Mouse (Mus musculus) embryonic facial prominence, embryonic 11.5 days (tissue): ENCODE results near the gene Wasf2. TPM values are rescaled to one million over a fixed set of nuclear protein-coding genes. Genes with fewer than 3 reads are reported as not detected.

ENCODE experiments used
- ATAC-seq: fragments of 200-750 bp; cut with Nextera tagmentation; replicated peaks from 2 replicates; pipeline ENCODE4 v1.8.0; 2017; ENCODE audit warnings: low read depth; ENCODE audit not compliant: insufficient number of reproducible peaks, low FRiP score, low TSS enrichment
- DNase-seq: peaks from one replicate; pipeline ENCODE4 v3.0.0-alpha.2; 2015; ENCODE audit warnings: low spot score
- H3K27ac ChIP-seq: fragments of 300-500 bp; sonication (generic); replicated peaks from 2 replicates; pipeline ENCODE4 v1.5.1; 2014; ENCODE audit warnings: mild to moderate bottlenecking, low read depth, low read length, control low read depth
- H3K27me3 ChIP-seq: fragments of 300-500 bp; sonication (generic); 2 replicates; pipeline ENCODE4 v1.6.1; 2014; ENCODE audit warnings: mild to moderate bottlenecking, low read length, moderate library complexity, mixed read lengths; ENCODE audit not compliant: control insufficient read depth, insufficient read depth
- H3K36me3 ChIP-seq: fragments of 300-500 bp; sonication (generic); replicated peaks from 2 replicates; pipeline ENCODE4 v1.6.1; 2014; ENCODE audit warnings: low read depth, mild to moderate bottlenecking, low read length, moderate library complexity, mixed read lengths; ENCODE audit not compliant: control insufficient read depth, insufficient read depth
- H3K4me1 ChIP-seq: fragments of 300-500 bp; sonication (generic); 2 replicates; pipeline ENCODE4 v1.6.1; 2014; ENCODE audit warnings: low read length, mixed read lengths; ENCODE audit not compliant: control insufficient read depth, insufficient read depth
- H3K4me2 ChIP-seq: fragments of 300-500 bp; sonication (generic); 2 replicates; pipeline ENCODE4 v1.6.1; 2014; ENCODE audit warnings: low read depth, mild to moderate bottlenecking, control low read depth, low read length, moderate library complexity
- H3K4me3 ChIP-seq: fragments of 300-500 bp; sonication (generic); 2 replicates; pipeline ENCODE4 v1.5.1; 2014; ENCODE audit warnings: low read depth, low read length, control low read depth
- H3K9ac ChIP-seq: fragments of 300-500 bp; sonication (generic); replicated peaks from 2 replicates; pipeline ENCODE4 v1.6.1; 2014; ENCODE audit warnings: mild to moderate bottlenecking, control low read depth, low read length
- H3K9me3 ChIP-seq: fragments of 300-500 bp; sonication (generic); replicated peaks from 2 replicates; pipeline ENCODE4 v1.6.1; 2016; ENCODE audit warnings: mild to moderate bottlenecking, low read length, inconsistent platforms, mixed read lengths; ENCODE audit not compliant: control insufficient read depth
- WGBS: fragments of 180-500 bp; shearing (Covaris S2); extraction: QIAGEN DNeasy Blood & Tissue Kit; methylation state at CpG from one replicate; pipeline ENCODE4 v1.1.7; 2014; 5-methylcytosine and 5-hydroxymethylcytosine counted together
- polyA plus RNA-seq: library from polyadenylated mRNA; unstranded; fragments of >200 nt; fragmentation: Nextera tagmentation; extraction: Ambion mirVana; gene quantifications from 2 replicates; pipeline ENCODE4 v1.2.1, GENCODE M21; 2014

Wasf2 gene
- polyA plus RNA-seq, 1 experiment from 2014 or later = 75.9 TPM

DNA sequence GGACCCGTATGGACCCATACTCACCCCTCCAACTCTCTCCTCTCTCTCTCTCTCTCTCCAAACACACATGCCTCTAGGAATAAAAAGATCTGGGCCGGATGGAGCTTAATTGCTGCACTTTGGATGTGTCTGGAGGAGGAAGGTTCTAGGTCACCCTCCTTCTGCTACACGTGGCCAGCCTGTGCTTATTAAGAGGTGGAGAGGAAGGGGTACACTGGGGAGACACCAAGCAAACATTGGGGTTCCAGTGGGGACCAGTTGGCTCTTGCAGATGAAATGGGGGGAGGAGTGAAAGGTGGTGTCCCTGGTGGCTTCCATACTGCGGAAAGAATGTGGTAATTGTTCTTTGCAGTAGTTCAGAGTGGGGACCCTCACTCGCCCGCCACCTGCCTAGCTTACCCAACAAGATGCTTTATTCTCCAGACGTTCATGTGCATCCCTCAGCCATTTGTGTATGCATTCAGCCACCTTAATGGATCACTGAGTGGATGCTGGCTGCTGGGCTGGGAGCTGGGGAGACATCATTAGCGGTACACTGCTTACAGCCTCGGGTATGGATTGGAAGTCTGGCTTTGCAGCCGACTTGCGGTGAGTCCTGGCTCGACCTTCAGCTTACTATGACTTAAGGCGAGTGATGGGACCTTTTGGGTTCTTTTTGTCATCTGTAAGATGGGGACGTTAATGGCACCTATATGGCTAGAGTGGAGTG is 14.4 kb upstream of the Wasf2 start:
- Histone ChIP-seq H3K27ac (no peak overlapping the region), H3K4me2 (no peak overlapping the region), H3K4me1 (peaks cover 12% of the 10 kb centered on the region), H3K27me3 (no peaks in the 10 kb centered on the region), H3K4me3 (no peak overlapping the region), H3K9me3 (no peaks in the 10 kb centered on the region), H3K9ac (no peak overlapping the region), H3K36me3 (no peaks in the 10 kb centered on the region)
- DNase-seq = no peak
- no peak for ATAC-seq
- 75% methylated on average over 14 of the region's 14 CpGs for WGBS

DNA sequence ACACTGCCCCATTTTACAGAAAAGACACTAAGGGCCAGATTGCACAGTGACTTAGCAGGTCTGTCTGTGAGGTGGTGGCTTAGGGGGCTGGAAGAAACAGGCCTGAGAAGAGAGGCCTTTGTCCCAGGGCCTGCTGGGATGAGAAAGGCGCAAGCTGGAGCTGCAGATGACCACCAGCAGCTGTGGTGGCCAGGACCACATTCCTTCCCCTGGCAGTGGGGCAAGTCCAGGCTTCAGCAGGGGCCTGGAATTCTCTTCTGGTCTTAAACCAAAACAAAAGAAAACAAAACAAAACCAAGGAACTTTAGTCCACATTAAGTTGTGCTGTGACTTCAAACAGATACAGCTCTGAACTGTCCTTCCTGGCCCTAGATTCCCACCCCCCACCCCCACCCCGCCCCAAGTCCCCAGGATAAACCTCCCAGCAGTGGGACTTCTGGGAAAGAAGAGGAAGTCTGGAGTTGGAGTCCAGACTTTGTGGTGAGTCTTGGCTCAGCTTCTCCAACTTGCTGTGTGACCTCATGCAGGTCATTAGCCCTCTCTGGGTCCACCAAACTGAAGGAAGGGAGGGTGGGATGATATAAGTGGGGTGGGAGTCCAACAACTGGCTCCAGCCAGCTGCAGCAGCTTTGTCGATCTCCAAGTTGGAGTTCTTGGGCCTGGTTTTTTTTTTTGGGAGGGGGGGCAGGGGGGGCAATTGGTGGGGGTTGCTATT is 13.4 kb upstream of the Wasf2 start:
- Histone ChIP-seq H3K36me3 (no peaks in the 10 kb centered on the region), H3K4me2 (no peak overlapping the region), H3K9me3 (no peaks in the 10 kb centered on the region), H3K4me3 (no peak overlapping the region), H3K27ac (peak overlapping the region; percentile 85), H3K4me1 (peaks cover 12% of the 10 kb centered on the region), H3K9ac (peak overlapping the region; percentile 34), H3K27me3 (no peaks in the 10 kb centered on the region)
- no peak for ATAC-seq
- WGBS = 37% methylated on average over 3 of the region's 3 CpGs
- DNase-seq = no peak

DNA sequence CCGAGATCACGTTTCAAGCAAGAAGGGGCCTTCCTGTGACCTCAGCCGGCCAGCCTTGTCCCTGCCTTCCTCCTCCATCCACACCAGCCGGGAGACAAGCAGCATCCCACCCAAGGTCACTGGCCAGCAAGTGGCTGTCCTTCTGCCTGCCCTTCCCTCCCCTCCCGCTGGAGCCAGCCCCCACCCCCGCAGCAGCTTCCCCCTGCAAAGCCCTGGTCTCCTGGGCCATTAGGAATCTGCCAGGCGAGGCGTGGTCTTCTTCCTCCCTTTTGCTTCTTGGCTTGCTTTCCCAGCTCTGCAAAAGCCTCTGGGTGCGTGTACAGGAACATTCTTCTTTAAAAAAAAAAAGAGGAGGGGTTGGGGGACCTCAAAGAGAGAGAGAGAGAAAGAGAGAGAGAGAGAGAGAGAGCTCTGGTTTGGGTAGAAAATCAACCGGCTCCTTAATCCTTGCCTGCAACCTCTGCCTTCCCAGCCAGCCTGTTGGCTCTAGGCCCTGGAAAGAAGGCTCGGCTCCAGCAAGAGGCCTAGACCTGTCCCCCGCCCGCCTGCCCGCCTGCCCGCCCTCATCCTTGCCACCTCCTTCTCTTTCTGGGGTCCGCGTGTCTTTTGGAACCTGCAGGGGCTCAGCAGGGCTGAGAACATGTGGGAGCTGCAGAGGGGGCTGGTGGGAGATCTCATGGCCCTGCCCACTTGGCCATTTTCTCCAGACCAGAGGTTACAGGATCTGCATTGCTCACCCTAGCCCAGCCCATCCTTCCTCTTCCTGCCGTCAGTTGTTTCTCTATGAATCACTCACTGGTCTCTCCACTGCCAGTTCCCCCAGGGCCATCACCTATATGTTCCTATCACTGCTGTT is 12.5 kb upstream of the Wasf2 start:
- H3K4me1 ChIP-seq = peaks cover 12% of the 10 kb centered on the region
- H3K27me3 ChIP-seq = no peaks in the 10 kb centered on the region
- DNase-seq (peak; percentile 48), ATAC-seq (no peak)
- no peak overlapping the region for H3K4me2 ChIP-seq
- H3K9ac ChIP-seq = peak overlapping the region; percentile 44
- H3K36me3 ChIP-seq = no peaks in the 10 kb centered on the region
- H3K4me3 ChIP-seq = no peak overlapping the region
- 15% methylated on average over 17 of the region's 18 CpGs for WGBS
- H3K9me3 ChIP-seq = no peaks in the 10 kb centered on the region
- peak overlapping the region; percentile 85 for H3K27ac ChIP-seq

DNA sequence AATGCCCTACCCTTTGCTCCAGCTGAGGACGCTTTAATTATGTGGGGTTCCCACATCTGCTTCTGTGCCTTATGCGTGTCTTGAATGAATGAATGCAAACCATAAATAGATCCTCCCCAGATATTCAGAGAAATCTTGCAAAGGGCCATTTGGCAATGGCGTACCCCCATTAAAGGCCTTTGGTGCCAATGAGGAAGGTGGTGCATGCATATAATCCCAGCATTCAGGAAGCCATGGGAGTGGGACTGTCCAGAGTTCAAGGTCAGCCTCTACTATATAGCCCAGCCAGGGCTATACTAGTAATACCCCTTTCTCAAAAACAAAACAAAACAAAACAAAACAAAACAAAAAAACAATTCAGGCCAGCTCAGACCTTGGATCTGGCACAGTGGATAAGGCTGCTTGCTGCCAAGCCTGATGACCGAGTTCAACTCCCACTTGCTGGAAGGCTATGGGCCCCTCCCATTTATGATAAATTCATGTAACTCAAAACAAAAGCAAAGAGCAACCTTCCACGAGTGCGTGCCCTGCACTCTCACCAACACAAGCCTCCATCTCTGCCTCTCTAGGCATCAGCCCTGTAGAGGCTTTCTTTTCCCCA is 11.4 kb upstream of the Wasf2 start:
- no peak overlapping the region for H3K4me2 ChIP-seq
- H3K4me1 ChIP-seq = peaks cover 12% of the 10 kb centered on the region
- no peaks in the 10 kb centered on the region for H3K27me3 ChIP-seq
- no peaks in the 10 kb centered on the region for H3K36me3 ChIP-seq
- no peak overlapping the region for H3K9ac ChIP-seq
- no peaks in the 10 kb centered on the region for H3K9me3 ChIP-seq
- no peak for DNase-seq
- 87% methylated on average over 6 of the region's 6 CpGs for WGBS
- no peak overlapping the region for H3K4me3 ChIP-seq
- no peak for ATAC-seq
- no peak overlapping the region for H3K27ac ChIP-seq

DNA sequence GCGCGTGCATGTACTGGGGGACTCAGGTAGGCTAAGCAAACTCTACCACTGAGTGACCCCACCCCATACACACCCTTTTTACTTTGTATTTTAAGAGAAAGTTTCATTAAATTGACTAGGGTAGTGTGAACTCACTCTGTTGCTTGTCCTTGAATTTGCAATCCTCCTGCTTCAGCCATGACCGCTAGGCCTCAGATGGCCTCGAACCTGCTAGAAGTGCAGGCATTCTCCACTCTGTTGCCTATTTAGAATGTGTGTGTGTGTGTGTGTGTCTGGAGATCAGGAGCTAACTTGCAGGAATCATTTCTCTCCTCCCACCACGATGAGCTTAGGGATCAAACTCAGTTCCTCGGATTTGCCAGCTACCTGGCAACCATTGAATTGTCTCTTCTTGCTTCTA is 10.7 kb upstream of the Wasf2 start:
- no peak overlapping the region for H3K27ac ChIP-seq
- H3K4me1 ChIP-seq = peaks cover 12% of the 10 kb centered on the region
- ATAC-seq = no peak
- no peak overlapping the region for H3K4me2 ChIP-seq
- WGBS = 85% methylated on average over 6 of the region's 6 CpGs
- H3K9ac ChIP-seq = no peak overlapping the region
- no peaks in the 10 kb centered on the region for H3K36me3 ChIP-seq
- H3K27me3 ChIP-seq = no peaks in the 10 kb centered on the region
- H3K9me3 ChIP-seq = no peaks in the 10 kb centered on the region; the same call in 1 of the 2 replicates
- DNase-seq = no peak
- no peak overlapping the region for H3K4me3 ChIP-seq

DNA sequence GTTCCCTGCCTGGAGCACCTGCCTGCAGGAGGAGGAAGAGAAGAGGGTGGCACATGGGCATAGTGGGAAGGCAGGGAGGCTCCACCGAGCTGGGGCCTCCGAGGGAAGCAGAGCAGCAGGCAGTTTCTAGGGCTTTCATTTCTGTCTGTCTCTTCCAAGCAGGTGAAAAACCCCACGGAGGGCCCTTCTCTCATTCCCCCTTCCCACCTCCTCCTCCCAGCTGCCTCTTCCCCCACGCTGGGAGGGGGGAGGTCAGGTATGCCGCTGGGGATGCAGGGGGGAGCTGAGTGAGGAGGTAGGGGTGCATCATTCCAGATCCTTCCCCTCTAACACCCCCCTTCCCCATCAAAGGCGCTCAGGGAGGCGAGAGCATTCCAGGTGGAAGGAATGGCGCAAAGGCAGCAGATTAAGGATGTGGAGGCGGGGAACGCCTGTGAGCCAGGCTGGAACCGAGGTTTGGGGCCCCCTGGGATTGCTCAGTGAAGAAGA is 9.4 kb upstream of the Wasf2 start:
- peaks cover 12% of the 10 kb centered on the region for H3K4me1 ChIP-seq
- H3K4me3 ChIP-seq = no peak overlapping the region
- no peak overlapping the region for H3K9ac ChIP-seq
- no peak overlapping the region for H3K27ac ChIP-seq
- WGBS = 16% methylated on average over 11 of the region's 11 CpGs
- no peak for ATAC-seq
- H3K36me3 ChIP-seq = no peaks in the 10 kb centered on the region
- DNase-seq = no peak
- no peaks in the 10 kb centered on the region; the same call in 1 of the 2 replicates for H3K9me3 ChIP-seq
- H3K4me2 ChIP-seq = no peak overlapping the region
- no peaks in the 10 kb centered on the region for H3K27me3 ChIP-seq

DNA sequence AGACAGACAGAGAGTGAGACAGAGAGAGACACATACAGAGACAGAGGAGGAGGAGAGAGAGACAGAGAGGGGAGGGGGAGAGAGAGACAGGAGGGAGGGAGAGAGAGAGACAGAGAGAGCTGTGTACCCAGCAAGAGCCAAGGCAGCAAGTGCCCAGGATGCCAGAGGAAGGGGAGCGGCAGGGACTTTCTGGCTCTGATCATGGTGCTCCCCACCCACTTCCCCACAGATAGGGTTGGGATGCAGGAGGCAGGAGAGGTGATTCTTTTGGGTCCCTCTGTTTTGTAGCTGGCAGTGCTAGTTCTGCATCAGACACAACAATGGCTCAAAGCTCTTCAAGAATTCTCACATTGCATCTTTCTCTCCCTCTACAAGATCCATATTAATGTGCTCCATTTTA is 8.9 kb upstream of the Wasf2 start:
- no peak for DNase-seq
- Histone ChIP-seq H3K27me3 (no peaks in the 10 kb centered on the region), H3K9me3 (no peaks in the 10 kb centered on the region; the same call in 1 of the 2 replicates), H3K4me3 (no peak overlapping the region), H3K4me1 (peaks cover 12% of the 10 kb centered on the region), H3K9ac (no peak overlapping the region), H3K36me3 (no peaks in the 10 kb centered on the region), H3K27ac (no peak overlapping the region), H3K4me2 (no peak overlapping the region)
- 67% methylated on average over 1 of the region's 1 CpGs for WGBS
- no peak for ATAC-seq
